Mouse (Mus musculus): ENCODE results near the gene Cxcl12. TPM values are rescaled to one million over a fixed set of nuclear protein-coding genes. Genes with fewer than 3 reads are reported as not detected.
A peak's percentile ranks its signal among the peaks of the same experiment; 100 is the strongest.

The Cxcl12 gene
- polyA plus RNA-seq, 1 experiment: not detected

DNA sequence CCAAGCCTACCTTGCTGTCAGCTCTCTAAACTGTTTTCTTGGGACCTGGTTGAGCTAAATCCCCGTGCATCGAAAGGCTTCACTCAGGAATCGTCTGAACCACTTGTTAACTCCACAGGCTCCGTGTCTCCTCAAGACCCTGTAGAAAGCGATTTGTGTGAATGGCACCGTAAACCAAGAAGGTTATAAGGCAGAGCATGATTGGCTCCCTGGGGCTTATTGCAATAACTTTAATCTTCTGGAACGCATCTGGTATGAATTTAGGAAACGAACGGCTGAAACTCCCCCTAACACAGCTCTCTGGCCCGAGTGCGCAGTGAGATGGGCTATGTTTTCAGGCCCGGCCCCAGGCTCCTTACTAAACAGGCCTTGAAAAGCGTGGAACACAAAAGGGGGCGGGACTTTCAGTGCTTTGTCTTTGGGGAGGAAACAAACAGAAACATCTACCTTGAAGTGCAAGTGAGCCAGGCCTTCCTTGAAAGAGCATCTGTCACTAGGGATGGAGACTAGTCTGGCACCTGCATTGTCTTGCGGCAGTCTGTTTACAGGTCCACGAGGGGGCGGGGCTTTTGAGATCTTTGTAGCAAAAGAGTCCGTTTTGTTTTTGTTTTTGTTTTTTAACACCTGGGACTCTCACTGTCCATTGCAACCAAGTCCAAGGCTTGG lies 16.7 kb upstream of the Cxcl12 start:
- Histone ChIP-seq H3K4me1 (ENCODE audit: control insufficient read depth, insufficient read depth, low read length) (0 out of 2 replicates have a peak, but pooled peaks cover 4% of the 10 kb centered on the region), H3K4me3 (ENCODE audit: insufficient read depth, low read depth, low read length) (no peak overlapping the region), H3K27ac (ENCODE audit: insufficient read depth, low read depth, low read length) (no peak overlapping the region)
- no peak for TF ChIP-seq POLR2A (IDR thresholded peaks at IDR 0.05; ENCODE audit: insufficient read depth, low read depth, low read length)
- TF ChIP-seq CTCF (IDR thresholded peaks at IDR 0.05; ENCODE audit: insufficient read depth, low read depth, low read length): no peak
- 50% methylated on average over 18 of the region's 18 CpGs for WGBS

DNA sequence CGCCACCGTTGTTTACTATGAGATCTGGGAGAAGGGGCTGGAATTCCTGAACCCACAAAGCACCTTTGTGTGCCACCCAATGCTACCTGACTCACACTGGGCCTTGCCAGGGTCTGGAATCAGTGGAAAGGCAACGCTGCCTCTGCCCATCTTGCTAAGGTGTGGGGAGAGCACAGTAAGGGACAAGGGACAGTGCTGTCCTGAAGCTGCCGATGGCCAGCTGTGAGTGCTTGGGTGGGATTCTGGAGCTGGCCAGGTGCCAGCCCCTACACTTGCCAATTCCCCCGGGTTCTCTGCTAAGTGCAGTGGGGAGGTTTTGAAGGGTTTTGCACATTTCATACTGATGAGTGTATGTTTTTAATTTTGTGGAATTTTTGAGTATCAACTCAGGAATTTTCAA lies 15.3 kb upstream of the Cxcl12 start:
- no peak overlapping the region for H3K27ac ChIP-seq (ENCODE audit: insufficient read depth, low read depth, low read length)
- no peaks in the 10 kb centered on the region for H3K4me1 ChIP-seq (ENCODE audit: control insufficient read depth, insufficient read depth, low read length)
- 64% methylated on average over 5 of the region's 5 CpGs for WGBS
- TF ChIP-seq POLR2A (IDR thresholded peaks at IDR 0.05; ENCODE audit: insufficient read depth, low read depth, low read length) (no peak), CTCF (IDR thresholded peaks at IDR 0.05; ENCODE audit: insufficient read depth, low read depth, low read length) (no peak)
- H3K4me3 ChIP-seq (ENCODE audit: insufficient read depth, low read depth, low read length): no peak overlapping the region

- WGBS: 72% methylated on average over 4 of the region's 4 CpGs
- H3K4me1 ChIP-seq (ENCODE audit: control insufficient read depth, insufficient read depth, low read length): no peaks in the 10 kb centered on the region
- TF ChIP-seq POLR2A (IDR thresholded peaks at IDR 0.05; ENCODE audit: insufficient read depth, low read depth, low read length) (no peak), CTCF (IDR thresholded peaks at IDR 0.05; ENCODE audit: insufficient read depth, low read depth, low read length) (no peak)
- no peak overlapping the region for H3K27ac ChIP-seq (ENCODE audit: insufficient read depth, low read depth, low read length)
- no peak overlapping the region for H3K4me3 ChIP-seq (ENCODE audit: insufficient read depth, low read depth, low read length)
Observed at GRCm38 (mm10) chr6:117156846-117157245, 11.5 kb upstream of the Cxcl12 start.

- H3K27ac ChIP-seq (ENCODE audit: insufficient read depth, low read depth, low read length): no peak overlapping the region
- 87% methylated on average over 16 of the region's 16 CpGs for WGBS
- H3K4me3 ChIP-seq (ENCODE audit: insufficient read depth, low read depth, low read length): no peak overlapping the region
- TF ChIP-seq CTCF (IDR thresholded peaks at IDR 0.05; ENCODE audit: insufficient read depth, low read depth, low read length): no peak
- no peak for TF ChIP-seq POLR2A (IDR thresholded peaks at IDR 0.05; ENCODE audit: insufficient read depth, low read depth, low read length)
- H3K4me1 ChIP-seq (ENCODE audit: control insufficient read depth, insufficient read depth, low read length): no peaks in the 10 kb centered on the region
Observed at GRCm38 (mm10) chr6:117159710-117160690, 8.3 kb upstream of the Cxcl12 start.

- WGBS: 86% methylated on average over 5 of the region's 5 CpGs
- Histone ChIP-seq H3K4me3 (ENCODE audit: insufficient read depth, low read depth, low read length) (no peak overlapping the region), H3K27ac (ENCODE audit: insufficient read depth, low read depth, low read length) (no peak overlapping the region), H3K4me1 (ENCODE audit: control insufficient read depth, insufficient read depth, low read length) (peaks cover 7% of the 10 kb centered on the region)
- TF ChIP-seq CTCF (IDR thresholded peaks at IDR 0.05; ENCODE audit: insufficient read depth, low read depth, low read length): no peak
Observed at GRCm38 (mm10) chr6:117163486-117163885, 4.8 kb upstream of the Cxcl12 start.

DNA sequence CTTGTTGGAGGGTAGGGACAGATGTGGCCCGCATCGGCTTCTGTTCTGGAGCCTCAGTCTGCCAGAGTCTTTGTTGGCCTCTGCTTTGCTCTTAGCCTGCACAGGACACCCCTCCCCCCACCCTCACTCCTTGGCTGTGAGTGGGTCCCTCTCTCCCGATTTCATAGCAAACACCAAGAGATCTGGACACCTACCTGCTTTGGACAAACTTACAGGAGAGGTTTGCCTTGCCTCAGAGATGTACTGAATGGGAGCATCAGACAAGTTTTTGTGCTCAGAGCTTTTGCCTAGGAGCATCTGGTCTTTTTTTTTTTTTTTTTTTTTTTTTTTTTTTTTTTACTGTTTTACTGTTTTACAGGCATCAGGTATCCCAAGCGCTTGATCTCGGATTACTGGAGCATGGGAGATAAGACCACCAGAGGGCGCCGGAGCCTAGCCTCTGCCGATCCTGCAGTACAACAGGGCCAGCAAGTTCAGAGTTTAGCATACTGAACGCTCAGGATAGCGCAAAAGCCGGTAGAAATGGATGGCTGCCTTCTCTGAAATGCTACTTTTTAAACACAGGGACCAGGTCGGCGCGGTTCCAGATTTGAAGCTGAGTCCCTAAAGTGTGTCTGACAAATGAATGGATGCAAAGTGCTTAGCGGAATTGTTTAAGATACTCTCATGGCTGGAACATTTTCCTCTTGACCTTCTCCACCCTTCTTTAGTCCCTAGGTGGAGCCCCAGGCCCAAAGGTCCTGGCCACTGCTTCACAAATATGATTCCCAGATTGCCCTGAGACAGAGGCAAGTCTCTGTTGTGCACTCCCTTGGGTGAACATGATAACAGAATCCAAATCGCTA lies 1.5 kb upstream of the Cxcl12 start:
- H3K4me1 ChIP-seq (ENCODE audit: control insufficient read depth, insufficient read depth, low read length): peaks cover 19% of the 10 kb centered on the region
- no peak overlapping the region for H3K27ac ChIP-seq (ENCODE audit: insufficient read depth, low read depth, low read length)
- WGBS: 9% methylated on average over 16 of the region's 16 CpGs
- TF ChIP-seq CTCF (IDR thresholded peaks at IDR 0.05; ENCODE audit: insufficient read depth, low read depth, low read length): peak; percentile 61
- no peak for TF ChIP-seq POLR2A (IDR thresholded peaks at IDR 0.05; ENCODE audit: insufficient read depth, low read depth, low read length)
- no peak overlapping the region for H3K4me3 ChIP-seq (ENCODE audit: insufficient read depth, low read depth, low read length)

DNA sequence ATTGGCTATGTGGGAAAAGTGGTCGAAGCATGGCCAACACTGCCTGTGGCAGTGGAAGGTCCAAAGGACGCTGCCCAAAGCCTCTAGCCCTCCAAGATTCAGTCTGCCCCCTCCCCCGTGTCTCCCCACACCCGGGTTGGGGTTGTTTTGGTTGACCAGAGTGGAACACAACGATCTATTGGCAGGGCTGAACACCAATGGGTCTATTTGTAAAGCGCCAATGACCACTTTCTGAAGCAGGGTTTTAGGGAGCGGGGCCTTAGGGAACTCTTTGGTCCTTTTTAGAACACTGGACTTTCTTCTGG lies 957 bp upstream of the Cxcl12 start:
- TF ChIP-seq CTCF (IDR thresholded peaks at IDR 0.05; ENCODE audit: insufficient read depth, low read depth, low read length): no peak
- no peak for TF ChIP-seq POLR2A (IDR thresholded peaks at IDR 0.05; ENCODE audit: insufficient read depth, low read depth, low read length)
- 20% methylated on average over 7 of the region's 7 CpGs for WGBS
- H3K4me1 ChIP-seq (ENCODE audit: control insufficient read depth, insufficient read depth, low read length): peaks cover 19% of the 10 kb centered on the region
- no peak overlapping the region for H3K27ac ChIP-seq (ENCODE audit: insufficient read depth, low read depth, low read length)
- no peak overlapping the region for H3K4me3 ChIP-seq (ENCODE audit: insufficient read depth, low read depth, low read length)

- Histone ChIP-seq H3K4me1 (ENCODE audit: control insufficient read depth, insufficient read depth, low read length) (peaks cover 21% of the 10 kb centered on the region), H3K27ac (ENCODE audit: insufficient read depth, low read depth, low read length) (no peak overlapping the region), H3K4me3 (ENCODE audit: insufficient read depth, low read depth, low read length) (peak overlapping the region; percentile 81)
- no peak for TF ChIP-seq CTCF (IDR thresholded peaks at IDR 0.05; ENCODE audit: insufficient read depth, low read depth, low read length)
- no peak for TF ChIP-seq POLR2A (IDR thresholded peaks at IDR 0.05; ENCODE audit: insufficient read depth, low read depth, low read length)
- 1% methylated on average over 46 of the region's 46 CpGs for WGBS
Observed at GRCm38 (mm10) chr6:117169051-117169909, 945 bp downstream of the Cxcl12 start.
